Mouse (Mus musculus): ENCODE data around the gene Ergic1.

The Ergic1 gene

DNA sequence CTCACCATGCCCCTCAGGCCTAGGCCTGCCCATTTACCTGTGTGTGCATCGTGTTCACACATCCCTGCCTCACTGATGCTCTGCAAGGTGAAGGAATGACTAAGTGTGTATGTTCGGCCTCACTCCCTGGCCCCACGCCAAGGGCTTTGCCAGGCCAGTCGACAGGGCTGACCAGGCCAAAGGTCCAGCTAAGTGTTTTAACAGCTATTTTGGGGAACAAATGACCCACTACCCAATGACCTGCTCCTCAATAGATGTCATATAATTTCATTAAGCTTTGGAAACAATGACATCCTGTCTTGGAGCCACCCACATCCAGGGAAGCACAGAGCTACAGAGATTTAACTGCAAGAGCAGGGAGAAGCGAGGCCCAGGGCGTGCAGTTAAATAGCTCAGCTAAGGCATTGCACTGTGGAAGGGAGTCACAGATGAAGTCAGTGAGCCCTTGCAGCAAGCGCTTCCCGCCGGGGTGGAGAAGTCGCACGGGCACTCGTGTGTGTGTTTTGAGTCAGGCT lies 41.1 kb downstream of the Ergic1 start:
- peak; percentile 66 to 69 for DNase-seq

DNA sequence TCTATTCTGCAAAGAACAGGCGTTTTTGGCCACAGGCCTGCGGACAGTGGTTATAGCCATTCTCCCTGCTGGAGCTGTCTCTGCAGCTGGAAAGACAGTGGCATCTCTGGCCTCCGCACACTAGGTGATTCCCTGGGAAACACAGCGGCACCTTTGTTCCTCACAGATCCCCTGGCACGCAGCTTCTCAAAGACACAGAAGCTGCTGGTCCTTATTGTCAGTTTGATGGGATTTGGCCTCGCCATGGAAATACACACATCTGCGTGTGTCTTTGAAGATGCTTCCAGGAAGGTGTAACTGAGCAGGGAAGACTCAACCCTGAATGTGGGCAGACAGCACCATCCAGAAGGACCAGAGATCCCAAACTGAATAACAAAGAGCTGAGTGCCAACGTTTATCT lies 42.0 kb downstream of the Ergic1 start:
- no peak for DNase-seq

DNA sequence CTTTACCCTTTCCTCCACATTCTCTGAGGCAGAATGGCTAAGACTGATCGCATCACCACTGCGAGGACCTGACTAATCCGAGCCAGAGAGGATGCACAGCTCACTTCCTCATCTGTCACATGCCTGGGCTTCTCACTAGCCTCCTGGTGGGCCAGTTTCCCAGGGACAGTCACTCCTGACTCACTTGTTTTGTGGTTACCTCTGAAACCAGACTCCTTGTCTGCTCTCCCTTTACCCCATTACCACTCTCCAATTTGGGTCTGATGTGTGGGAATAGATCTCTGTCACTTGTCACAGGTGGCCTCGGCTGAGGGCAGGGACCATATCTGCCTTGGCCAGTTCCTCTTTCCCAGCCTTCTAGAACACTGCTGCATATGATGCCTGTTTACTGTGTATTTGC lies 44.3 kb downstream of the Ergic1 start:
- DNase-seq, result no peak

DNA sequence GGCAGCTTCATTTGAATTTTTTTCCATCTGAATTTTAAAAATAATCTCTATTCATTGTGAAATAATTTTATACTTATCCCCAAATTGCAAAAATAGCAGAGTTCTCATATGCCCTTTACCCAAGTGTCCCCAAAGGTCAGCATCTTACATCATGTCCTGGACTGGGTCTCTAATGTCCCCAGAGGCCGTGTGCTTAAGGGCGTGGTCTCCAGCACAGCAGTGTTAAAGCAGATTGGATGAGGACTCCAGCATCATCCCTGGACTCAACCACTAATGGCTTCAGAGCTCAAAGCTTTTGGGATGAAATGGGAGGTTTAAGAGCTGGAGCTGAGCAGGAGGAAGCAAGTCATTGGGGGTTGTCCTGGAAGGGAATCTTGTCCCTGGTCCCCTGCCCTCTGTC lies 45.2 kb downstream of the Ergic1 start:
- DNase-seq, result no peak

DNA sequence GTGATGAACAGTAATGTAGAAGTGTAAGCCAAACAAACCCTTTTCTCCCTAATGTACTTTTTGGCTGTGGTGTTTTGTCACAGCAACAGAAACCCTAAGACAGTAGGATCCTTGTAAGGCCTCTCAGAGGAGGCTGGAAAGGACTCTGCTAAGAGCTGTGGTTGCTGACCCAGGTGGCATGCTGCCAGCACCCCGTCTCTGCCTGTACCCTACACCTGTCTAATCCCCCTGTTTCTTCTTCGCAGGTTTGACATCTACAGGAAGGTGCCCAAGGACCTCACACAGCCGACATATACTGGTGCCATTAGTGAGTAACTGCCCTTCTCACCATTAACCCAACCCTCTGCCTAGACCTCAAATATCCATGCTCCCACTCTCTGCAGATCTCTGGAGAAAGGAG lies 47.1 kb downstream of the Ergic1 start:
- DNase-seq, result peak in 1 of 2 experiments; percentile 44

DNA sequence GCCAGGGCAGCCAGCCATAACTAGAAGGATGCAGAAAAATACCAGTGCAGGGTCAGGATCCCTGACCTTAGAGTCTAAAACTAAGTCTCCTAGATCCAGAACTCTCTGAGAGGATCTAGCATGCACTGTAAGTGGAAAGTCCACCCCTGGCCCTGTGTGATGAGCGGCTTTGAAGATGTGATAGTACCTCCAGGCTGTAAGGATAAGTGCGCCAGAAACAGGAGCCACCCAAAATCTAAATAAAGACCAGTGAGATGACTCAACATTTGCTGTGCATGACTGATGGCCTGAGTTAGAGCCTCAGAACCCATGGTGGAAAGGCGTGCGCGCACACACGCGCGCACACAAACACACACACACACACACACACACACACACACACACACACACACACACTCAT lies 47.6 kb downstream of the Ergic1 start:
- DNase-seq, result no peak

DNA sequence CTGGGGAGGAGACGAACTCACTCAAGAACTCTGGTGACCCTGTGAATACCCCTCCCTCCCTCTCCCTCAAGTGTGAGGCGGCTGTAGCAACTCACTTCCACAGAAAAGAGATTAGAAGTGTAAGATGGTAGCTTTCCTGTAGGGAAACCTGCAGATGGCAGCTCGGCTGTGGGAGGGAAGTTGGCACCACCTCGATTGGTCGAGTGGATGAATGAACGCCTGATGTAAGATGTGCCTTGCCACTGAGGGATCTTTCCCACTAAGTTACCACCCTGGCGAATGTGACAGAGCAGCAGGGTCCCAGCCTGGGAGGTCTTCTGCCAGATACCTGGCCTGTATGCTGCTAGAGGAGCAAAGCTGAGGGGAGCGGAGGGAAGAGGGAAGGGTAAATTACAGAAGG lies 48.5 kb downstream of the Ergic1 start:
- peak; percentile 44 to 55 for DNase-seq

DNA sequence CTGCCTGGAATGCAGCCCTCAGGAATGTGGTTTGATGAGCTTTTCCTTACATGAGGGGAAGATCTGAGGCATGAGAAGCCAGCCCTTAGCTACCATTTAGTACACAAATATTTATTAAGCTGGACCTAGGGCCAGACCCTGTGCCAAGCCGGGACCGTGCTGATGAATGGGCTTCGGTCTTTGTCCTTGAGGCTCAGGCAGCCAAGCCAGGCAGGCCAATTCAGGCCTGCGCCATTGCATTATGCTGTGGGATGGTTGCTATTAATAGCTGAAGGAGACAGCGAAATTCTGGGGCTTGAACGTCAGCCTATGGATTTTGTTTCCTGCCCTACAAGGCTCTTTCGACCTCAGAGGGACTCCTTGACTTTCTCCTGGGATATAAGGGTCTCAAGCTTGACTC lies 50.0 kb downstream of the Ergic1 start:
- no peak for DNase-seq

DNA sequence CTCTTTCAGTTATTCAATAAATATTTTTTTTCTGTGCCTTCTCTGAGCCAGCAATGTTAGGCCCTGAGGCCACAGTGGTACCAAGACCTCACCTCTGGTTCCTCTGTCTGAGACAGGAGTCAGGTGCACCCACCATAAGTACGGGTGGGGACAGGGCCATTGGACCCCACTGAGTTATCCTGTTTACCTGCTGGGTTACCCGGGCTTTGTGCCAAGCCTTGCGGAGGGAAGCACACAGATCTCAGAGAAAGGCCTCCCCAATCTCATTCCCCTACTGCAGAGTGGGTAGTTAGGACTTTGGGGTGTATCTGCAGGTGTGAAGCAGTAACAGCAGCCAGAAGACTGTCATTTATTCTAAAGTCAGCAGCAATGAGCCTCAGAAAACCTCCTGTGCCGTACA lies 50.6 kb downstream of the Ergic1 start:
- DNase-seq, result peak; percentile 48 to 51

DNA sequence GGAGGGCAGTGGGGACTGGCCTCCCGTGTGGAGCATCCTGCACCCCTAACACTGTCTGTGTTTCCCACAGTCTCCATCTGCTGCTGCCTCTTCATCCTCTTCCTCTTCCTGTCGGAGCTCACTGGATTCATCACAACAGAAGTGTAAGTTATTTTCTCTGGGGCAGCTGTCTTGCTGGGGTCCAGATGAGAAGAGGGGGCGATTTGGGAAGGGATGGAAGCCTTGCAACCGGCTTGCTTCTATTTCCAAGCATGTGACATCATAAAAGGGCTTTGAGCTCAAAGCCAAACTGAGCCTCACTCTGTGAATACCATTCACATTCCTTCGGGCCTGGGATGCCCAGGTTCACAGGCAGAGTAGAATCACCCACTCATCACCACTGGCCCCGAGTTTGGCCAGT lies 53.0 kb downstream of the Ergic1 start:
- no peak for DNase-seq

DNA sequence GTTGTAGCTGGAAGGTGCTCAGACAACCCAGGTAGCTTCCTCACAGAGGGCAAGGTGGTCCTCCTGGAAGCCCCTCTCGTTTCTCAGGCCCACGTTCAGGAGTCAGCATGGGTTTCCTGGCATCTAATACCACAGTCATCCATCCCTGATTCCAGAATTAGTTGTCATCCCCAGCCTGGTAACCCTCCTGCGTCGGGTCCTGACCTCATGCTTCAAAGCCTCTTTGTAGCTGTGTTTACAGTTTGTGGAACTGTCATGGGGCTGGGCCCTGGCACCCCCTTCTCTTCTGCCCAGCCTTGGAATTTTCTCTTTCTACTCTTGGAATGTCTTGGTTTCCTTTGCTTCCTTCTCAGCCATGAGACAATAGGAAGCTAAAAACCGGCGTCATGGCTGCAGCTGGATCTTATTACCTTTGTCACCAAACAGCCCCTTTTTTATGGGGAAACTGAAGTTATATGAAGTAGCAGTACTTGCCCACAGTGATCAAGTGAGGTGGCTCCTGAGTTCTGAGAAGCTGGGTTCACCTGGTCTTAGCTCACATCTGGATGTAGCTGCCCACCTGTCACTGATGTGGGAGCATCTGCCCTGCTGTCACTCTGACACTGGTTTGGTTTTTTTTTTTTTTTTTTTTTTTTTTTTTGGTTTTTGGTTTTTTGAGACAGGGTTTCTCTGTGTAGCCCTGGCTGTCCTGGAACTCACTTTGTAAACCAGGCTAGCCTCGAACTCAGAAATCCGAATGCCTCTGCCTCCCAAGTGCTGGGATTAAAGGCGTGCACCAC lies 53.6 kb downstream of the Ergic1 start:
- DNase-seq, result no peak

DNA sequence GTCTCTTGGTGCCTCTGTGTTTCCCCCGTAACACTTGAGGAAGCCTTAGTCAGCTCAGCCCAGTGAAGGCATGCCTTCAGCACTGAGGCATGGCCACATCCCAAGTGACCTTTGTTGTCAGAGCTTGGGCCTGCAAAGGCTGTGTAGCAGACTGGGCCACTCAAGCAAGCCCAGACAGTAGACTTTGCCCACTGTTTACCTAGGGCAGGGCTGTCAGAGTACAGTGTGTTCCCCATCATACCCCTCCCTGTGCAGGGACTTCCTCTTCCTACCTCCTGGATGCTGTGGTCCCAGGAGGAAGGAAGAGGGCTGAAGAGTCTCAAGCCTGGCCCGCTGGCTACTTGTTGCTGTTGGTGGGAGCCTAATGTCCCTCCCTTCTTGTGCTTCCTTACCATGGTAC lies 55.4 kb downstream of the Ergic1 start:
- no peak for DNase-seq

DNA sequence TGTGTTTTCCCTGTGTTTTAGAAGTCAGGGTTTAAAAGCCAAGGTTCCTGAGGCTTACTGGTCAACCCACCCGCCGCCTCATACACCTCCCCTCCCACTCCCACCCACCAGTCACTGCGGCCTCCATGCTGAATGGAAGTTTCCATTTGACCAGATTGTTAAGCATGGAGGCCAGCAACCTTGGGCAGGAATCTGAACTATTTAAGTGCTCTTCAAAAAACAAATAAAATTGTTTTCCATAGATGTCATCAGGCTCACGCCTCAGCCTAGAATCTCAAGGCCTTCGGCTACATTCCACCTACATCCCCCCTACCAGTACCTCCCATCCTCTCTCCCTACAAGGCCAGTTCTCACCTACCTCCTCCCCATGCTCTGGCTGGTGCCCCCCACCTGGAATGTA lies 57.2 kb downstream of the Ergic1 start:
- DNase-seq, result no peak

DNA sequence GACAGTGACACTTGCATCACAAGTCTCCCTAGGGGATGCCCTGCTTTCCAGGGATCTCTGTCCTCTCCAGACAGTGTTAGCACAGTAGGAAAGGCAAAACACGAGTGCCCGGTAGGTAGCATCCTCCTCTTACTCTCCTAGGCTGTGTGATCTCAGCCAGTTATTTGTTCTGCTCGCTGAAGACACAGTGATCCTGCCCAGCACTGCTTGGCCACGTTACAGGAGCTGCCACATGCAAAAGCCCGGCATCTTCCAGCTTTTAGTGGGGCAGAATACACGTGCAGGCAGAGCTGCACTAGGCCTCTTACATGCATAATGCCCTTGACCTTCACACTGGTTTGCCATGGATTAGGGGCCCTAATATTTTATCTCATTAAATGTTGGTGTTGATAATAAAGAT lies 58.3 kb downstream of the Ergic1 start:
- peak; percentile 48 to 54 for DNase-seq

DNA sequence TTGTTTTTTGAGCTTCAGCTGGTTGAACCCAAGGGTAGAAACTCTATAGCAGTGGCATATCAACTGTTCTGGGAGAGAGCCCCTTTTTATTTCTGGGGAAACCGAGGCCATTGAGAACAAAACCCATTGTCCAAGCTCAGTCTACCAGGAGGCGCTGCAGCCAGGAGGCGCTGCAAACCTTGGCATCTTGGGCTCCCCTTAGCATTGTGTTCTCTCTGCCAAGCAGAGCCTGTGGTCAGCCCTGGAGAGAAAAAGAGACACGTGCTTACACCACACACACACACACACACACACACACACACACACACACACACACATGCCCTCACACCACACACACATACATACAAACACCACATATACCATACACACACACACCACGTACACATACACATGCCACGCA lies 59.0 kb downstream of the Ergic1 start:
- DNase-seq, result peak; percentile 34 to 37

DNA sequence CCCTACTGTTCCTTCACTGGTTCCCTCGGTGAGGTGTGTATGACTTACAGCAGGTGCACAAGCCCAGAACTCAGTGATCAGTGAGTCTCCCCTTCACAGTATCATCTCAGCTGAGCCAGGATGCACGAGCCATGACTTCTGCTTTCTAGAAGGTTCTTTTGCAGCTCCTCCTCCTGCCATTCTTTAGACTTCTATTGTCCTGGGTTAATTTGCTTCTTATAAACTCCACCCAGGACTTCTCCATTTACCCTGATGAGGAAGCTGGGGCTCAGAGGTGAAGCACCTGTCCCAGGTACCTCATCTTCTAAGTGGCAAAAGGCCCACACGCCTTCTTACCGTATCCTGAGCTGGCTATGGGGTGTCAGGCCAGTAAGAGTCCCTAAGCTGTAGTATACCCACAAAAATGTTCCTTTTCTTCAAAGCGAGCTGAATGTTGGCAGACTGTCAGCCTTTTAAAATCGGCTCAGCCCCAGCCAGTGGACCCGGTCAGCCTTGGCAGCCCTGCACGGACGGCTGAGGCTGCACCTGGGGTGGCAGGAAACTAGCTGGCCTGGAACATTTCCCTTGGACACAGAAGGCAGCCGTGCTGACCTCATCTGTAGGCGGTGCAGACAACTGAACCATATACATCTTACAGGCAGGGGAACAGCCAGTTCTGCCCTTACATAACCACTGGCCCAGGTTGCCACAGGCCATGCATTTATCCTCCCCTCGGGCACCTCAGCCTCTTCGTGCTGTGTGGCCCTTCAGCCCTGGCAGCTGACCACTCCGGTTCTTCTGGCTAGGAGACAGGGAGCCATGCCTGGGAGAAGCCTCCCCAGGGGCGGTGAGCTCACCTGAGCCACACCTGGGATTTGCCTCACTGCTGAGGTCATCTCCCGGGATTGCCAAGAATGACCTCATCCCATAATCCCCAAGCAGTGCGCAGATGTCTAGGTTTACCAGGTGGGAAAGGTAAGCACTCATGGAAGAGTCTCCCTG lies 59.8 kb downstream of the Ergic1 start:
- peak; percentile 84 to 87 for DNase-seq

DNA sequence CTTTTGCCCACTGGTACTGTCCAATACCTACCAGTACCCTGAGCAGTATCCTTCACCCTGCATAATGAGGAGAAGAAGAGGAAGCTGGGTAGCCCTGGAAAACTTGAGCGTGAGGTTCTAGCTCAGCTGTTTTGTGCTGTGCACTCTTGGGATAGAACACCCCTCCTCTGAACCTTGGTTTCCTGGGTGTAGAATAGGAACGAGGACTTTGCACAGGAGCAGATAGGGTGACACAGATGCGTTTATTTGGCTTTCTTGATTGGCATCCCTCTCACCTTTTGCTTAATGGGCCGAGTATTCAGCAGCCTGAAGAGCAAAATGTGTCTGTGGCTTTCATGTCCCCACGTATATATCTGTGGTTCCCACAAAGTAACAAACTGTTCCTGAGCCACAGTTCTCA lies 60.6 kb downstream of the Ergic1 start:
- no peak for DNase-seq

DNA sequence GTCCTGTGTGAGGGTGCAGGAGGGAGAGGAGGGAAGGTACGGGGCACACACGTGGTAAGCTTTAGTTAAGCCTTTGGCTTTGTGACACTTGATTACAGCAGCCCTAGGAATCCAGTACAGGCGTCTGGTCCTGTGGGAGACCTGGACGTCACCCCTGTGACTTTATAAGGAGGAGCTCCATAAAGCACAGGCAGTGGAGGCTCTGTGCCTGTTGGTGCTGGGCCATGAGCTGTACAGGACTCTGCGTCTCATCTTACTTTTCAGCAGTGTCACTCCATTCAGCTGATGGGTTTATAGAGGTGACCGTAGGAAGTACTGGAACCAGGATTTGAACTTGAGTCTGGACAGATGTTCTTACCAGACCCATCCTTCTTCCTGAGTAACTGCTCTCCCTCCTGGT lies 62.7 kb downstream of the Ergic1 start:
- DNase-seq, result no peak

DNA sequence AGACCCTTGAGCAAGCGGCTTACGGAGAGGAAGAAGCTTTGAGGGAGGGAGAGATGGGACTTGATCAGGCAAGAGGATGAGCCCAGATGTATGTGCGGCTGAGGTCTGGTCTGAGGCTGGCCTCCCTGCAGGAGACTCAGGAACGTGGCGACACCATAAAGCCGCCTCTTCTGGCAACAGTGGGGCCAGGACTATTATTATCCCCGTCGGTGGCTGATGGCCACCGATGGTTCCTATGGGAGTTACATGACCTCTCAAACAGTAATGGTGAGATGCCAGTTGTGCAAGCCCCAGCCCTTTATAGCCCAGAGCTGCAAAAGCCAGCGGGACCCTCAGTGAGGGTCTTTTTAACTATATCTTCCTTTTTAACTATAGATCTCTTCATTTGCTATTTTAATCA lies 63.7 kb downstream of the Ergic1 start:
- no peak for DNase-seq

DNA sequence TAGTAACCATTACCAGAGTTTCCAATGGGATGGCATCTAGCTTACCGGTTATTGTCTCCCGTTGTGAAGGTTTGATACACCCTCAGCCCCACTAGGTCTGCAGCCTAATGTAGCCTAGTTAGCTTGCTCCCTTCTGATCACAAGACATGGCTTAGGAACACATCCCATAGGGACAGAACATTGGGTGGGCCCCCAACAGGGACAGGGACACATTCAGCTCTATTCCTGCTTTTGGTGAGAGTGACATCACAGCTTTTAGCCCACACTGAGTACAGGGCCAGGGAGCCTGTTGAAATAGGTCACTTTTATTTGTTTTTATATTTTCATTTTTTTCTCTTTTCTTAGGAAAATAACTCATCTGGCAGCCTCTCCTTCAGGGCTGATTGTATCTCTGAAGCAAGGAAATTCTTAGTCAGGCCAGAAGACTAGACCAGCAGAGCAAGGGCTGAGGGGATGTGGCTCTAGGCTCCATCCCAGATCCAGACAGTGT lies 64.3 kb downstream of the Ergic1 start:
- no peak for DNase-seq

DNA sequence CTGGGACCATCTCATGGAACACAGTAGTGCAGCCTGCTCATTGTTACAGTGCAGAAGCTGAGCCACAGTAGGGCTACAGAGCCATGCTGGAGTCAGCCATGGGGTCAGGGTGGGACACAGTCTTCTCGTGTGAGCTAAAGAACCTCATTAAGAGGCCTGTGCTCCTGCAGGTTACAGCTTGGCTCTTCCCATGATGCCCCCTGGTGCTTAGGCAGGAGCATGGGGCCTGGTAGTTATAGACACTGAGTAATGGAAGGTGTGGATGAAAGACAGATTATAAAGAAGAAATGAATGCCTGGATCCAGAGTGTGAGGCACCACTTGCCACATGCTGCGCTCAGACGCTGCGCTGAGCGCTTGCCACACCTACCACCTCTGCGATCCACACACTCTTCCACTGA lies 67.2 kb downstream of the Ergic1 start:
- DNase-seq, result no peak

DNA sequence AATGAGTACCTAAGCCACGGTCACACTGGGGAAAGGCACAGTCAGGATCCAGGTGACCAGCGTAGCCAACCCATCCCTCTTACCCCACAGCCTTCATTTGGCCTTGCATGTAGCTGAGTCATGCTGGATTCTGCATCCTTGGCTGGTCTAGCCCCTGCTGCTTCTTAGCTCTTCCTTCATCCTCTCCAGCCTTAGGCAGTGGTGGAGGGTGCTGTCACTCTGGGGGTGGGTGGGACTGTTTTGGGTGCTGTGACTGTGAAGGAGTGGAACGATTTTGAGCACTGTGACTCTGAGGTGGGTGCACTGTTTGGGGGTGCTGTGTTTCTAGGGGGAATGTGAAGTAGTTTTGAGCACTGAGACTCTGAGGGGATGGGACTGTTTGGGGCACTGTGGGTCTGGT lies 67.6 kb downstream of the Ergic1 start:
- no peak for DNase-seq

DNA sequence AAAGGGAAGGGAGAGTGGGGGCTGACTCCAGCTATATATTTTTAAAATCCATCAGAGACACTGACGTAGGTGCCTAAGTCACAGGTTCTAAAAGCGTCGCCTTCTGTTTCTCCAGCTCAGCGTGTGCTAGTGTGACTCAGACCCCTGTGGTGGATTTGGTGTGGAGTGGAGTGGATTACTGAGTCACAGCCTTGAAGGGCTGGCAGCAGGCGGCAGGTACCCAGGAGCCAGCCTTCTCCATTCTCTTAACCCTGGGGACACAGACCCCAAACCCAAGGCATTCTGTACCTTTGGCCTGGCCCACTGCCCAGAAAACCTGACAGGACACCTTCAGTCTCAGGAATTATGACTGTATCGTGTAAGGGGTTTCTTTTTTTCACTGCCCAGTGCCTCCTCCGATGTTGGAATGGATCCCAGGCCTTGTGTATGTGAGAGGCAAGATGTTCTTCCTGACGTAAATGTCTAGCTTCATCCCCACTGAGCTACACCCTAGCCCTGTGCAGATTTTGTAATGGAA lies 70.6 kb downstream of the Ergic1 start:
- peak; percentile 45 to 71 for DNase-seq
